Mouse (Mus musculus): Measurements from ENCODE around the gene Gm3952. TPM values are rescaled to one million over a fixed set of nuclear protein-coding genes. Genes with fewer than 3 reads are reported as not detected.

The Gm3952 gene
- not detected for total RNA-seq (2021)
- long read RNA-seq, experiment 1 = 0 reads
- long read RNA-seq, experiment 2 = 0 reads

GRCm38 (mm10) chr8:128798594-128798993, at the start of gene Gm3952:
Gene Gm3952, minus strand, starts transcription at chr8:128798694.
- intact Hi-C loops (cut with DNase I) = no loop called here
- Histone ChIP-seq H3K4me3 (no peak within 1 kb of the TSS), H3K27ac (no peak within 1 kb of the TSS)
- no peak for DNase-seq
- TF ChIP-seq CTCF (IDR thresholded peaks at IDR 0.05) = no peak

GRCm38 (mm10) chr8:128843749-128844148, 45.3 kb upstream of the Gm3952 start:
- Histone ChIP-seq H3K27ac (no peak overlapping the region), H3K4me3 (no peak overlapping the region)
- no peak for DNase-seq
- intact Hi-C loops (cut with DNase I) = no loop called here
- TF ChIP-seq CTCF (IDR thresholded peaks at IDR 0.05) = no peak

DNA sequence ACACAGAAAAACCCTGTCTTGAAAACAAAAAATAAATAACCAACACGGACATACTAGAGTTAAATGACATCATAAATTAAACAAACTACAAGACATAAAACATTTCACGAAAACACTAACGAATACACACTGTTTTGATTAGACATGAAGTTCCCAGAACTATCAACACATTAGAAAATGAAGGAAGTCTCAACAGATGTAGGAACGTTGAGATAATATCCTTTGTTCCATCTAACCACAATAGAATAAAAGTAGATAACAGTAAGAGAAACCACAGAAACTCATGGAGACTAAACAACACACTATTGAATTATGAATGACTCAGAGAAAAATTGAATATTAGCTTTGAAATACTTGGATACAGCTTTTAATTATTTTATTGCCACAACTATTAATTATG, 14.0 kb upstream of the Gm3952 start:
- no peak for TF ChIP-seq CTCF (IDR thresholded peaks at IDR 0.05)
- no peak overlapping the region for H3K4me3 ChIP-seq
- H3K27ac ChIP-seq = no peak overlapping the region
- no peak for DNase-seq
- intact Hi-C loops (cut with DNase I) = no loop called here

GRCm38 (mm10) chr8:128735692-128736091, 62.8 kb downstream of the Gm3952 start:
- no peak overlapping the region for H3K27ac ChIP-seq
- TF ChIP-seq CTCF (IDR thresholded peaks at IDR 0.05) = no peak
- intact Hi-C loops (cut with DNase I) = no loop called here
- no peak overlapping the region for H3K4me3 ChIP-seq
- no peak for DNase-seq

DNA sequence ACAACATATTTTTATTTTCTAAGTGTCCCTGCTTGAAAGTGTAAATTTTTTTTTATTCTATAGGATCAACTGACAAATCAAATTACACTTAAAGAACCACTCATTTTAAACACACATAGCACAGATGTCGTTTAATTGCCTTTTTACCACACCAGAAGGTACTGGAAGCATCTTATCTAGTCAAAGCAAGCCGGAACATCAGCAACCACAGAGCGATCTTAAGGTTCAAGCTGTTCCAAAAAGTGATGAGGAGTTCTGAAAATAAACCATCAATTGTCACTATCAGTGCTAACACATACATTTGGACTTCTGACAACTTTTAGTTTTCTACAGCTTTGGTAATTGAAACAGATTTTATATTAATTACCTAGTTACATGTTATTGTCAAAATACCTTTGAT, 64.4 kb downstream of the Gm3952 start:
- intact Hi-C loops (cut with DNase I) = no loop called here
- H3K4me3 ChIP-seq = no peak overlapping the region
- no peak overlapping the region for H3K27ac ChIP-seq
- DNase-seq = no peak
- no peak for TF ChIP-seq CTCF (IDR thresholded peaks at IDR 0.05)

- DNase-seq = no peak
- Histone ChIP-seq H3K4me3 (no peak overlapping the region), H3K27ac (no peak overlapping the region)
- intact Hi-C loops (cut with DNase I) = no loop called here
- no peak for TF ChIP-seq CTCF (IDR thresholded peaks at IDR 0.05)
These were observed 66.2 kb downstream of the Gm3952 start for GRCm38 (mm10) chr8:128732254-128732653.

GRCm38 (mm10) chr8:128727213-128727612, 71.3 kb downstream of the Gm3952 start:
- Histone ChIP-seq H3K27ac (no peak overlapping the region), H3K4me3 (no peak overlapping the region)
- intact Hi-C loops (cut with DNase I) = no loop called here
- no peak for DNase-seq
- TF ChIP-seq CTCF (IDR thresholded peaks at IDR 0.05) = no peak

DNA sequence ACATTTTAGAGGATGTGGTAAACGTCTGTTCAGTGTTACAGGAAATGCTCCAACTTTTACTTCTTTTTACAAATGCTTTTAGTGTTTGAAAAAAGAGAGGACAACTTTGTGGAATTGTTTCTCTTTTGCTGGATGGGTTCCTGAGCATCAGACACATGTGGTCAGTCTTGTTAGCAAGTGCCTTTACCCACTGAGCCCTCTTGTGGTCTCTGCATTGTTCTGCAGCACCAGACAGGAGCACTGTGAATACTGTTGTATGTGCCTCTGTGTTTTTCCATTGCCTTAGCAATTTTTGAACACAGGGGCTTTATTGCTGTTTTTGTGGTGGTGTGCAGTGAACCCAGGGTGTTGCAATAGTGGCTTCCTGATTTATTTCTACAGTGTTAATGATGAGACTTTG, 73.7 kb downstream of the Gm3952 start:
- peak; percentile 59 for TF ChIP-seq CTCF (IDR thresholded peaks at IDR 0.05)
- no peak for DNase-seq
- no peak overlapping the region for H3K4me3 ChIP-seq
- intact Hi-C loops (cut with DNase I) = no loop called here
- no peak overlapping the region for H3K27ac ChIP-seq

- TF ChIP-seq CTCF (IDR thresholded peaks at IDR 0.05) = no peak
- DNase-seq = no peak
- Histone ChIP-seq H3K4me3 (no peak overlapping the region), H3K27ac (no peak overlapping the region)
- intact Hi-C loops (cut with DNase I) = no loop called here
These were observed 82.3 kb downstream of the Gm3952 start for GRCm38 (mm10) chr8:128716184-128716583.

GRCm38 (mm10) chr8:128709261-128709660, 89.2 kb downstream of the Gm3952 start:
- Histone ChIP-seq H3K4me3 (no peak overlapping the region), H3K27ac (no peak overlapping the region)
- intact Hi-C loops (cut with DNase I) = loop anchor here (1.0 kb wide), 1 partner anchor 57 kb away; no protein-coding TSS in a partner anchor
- DNase-seq = peak; percentile 85
- TF ChIP-seq CTCF (IDR thresholded peaks at IDR 0.05) = peak; percentile 98

DNA sequence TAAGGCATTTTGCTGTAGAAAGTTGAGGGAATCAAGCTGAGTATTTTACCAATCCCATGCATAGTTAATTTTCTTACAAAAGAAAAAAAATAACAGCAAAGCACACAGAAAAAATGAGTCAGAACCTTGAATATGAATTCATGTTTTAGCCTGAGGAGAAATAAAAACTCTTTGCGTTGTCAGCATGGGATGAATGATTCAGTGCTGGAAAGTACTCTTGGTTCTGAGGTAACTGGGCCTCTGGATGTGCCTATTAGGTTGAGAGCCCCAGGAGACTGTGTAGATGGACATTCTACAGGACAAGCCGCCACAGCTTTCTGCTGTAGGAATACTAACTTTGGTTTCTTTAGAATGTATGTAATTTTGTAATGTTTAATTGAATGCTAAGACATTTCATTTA, 93.7 kb downstream of the Gm3952 start:
- Histone ChIP-seq H3K27ac (peak overlapping the region; percentile 9; the same call in 1 of the 2 replicates), H3K4me3 (no peak overlapping the region)
- no peak for DNase-seq
- intact Hi-C loops (cut with DNase I) = no loop called here
- no peak for TF ChIP-seq CTCF (IDR thresholded peaks at IDR 0.05)

GRCm38 (mm10) chr8:128704376-128704775, 94.1 kb downstream of the Gm3952 start:
- intact Hi-C loops (cut with DNase I) = no loop called here
- Histone ChIP-seq H3K27ac (peak overlapping the region; percentile 9; the same call in 1 of the 2 replicates), H3K4me3 (no peak overlapping the region)
- TF ChIP-seq CTCF (IDR thresholded peaks at IDR 0.05) = no peak
- no peak for DNase-seq

GRCm38 (mm10) chr8:128697945-128698344, 100.5 kb downstream of the Gm3952 start:
- DNase-seq = no peak
- no peak overlapping the region for H3K4me3 ChIP-seq
- TF ChIP-seq CTCF (IDR thresholded peaks at IDR 0.05) = no peak
- intact Hi-C loops (cut with DNase I) = no loop called here
- H3K27ac ChIP-seq = no peak overlapping the region

GRCm38 (mm10) chr8:128696701-128697397, 101.6 kb downstream of the Gm3952 start:
- Histone ChIP-seq H3K27ac (0 out of 2 replicates have a peak overlapping the region, but pooled peaks have one; percentile 9), H3K4me3 (no peak overlapping the region)
- intact Hi-C loops (cut with DNase I) = no loop called here
- no peak for TF ChIP-seq CTCF (IDR thresholded peaks at IDR 0.05)
- DNase-seq = no peak

Other genes with a start within 250 kb of the Gm3952 start
- gene Itgb1, start 113.0 kb downstream of the Gm3952 start, total RNA-seq (2021) = 100 to 1,000 TPM; 166 to 198 TPM

Data from gastrocnemius, adult 2 months (tissue).